Mouse (Mus musculus): ENCODE measurements around the gene Epn3. TPM values are rescaled to one million over a fixed set of nuclear protein-coding genes. Genes with fewer than 3 reads are reported as not detected.

Epn3 gene
- polyA plus RNA-seq, 1 experiment from 2014 or later: 53.4 TPM

DNA sequence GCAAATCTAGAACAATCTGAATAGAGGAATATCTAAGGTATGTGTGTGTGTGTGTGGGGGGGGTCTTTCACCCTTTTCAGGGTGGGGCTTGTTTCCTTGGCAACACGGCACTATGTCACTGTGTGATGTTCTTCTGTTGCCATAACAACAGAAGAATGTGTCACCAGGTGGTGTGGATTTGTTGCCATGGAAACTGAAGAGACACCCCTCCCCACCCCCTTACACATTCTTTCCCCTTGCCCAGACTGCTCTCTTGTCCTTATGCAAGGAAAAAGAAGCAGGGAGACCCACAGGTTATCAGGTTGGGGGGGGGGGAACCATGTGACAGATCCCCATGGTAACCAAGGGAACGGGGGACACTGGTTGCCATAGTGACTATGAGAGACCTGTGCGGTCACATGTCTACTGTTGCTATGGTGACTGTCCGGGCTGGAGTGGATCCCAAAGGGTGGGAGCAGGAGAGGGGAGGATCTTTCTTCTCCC lies 31.2 kb downstream of the Epn3 start:
- Histone ChIP-seq H3K4me1 (replicated peaks; ENCODE audit: control insufficient read depth, insufficient read depth) (peaks cover 6% of the 10 kb centered on the region), H3K4me2 (replicated peaks; ENCODE audit: low read depth) (no peak overlapping the region), H3K27me3 (ENCODE audit: control insufficient read depth, insufficient read depth, low read length) (peaks cover 3% of the 10 kb centered on the region; the same call in 1 of the 2 replicates), H3K36me3 (ENCODE audit: control insufficient read depth, insufficient read depth, low read length) (no peaks in the 10 kb centered on the region), H3K4me3 (ENCODE audit: low read depth, low read length) (no peak overlapping the region), H3K9me3 (ENCODE audit: control insufficient read depth, low read length) (no peaks in the 10 kb centered on the region), H3K27ac (replicated peaks) (0 out of 2 replicates have a peak overlapping the region, but pooled peaks have one; percentile 49), H3K9ac (ENCODE audit: low read length) (no peak overlapping the region)
- ATAC-seq (ENCODE audit: low FRiP score, low TSS enrichment) (no peak), DNase-seq (ENCODE audit: low spot score) (no peak)
- TF ChIP-seq EP300 (optimal IDR thresholded peaks at IDR 0.05) (no peak), CTCF (IDR thresholded peaks at IDR 0.05; ENCODE audit: low read depth) (no peak)
- 39% methylated on average over 4 of the region's 4 CpGs for WGBS

DNA sequence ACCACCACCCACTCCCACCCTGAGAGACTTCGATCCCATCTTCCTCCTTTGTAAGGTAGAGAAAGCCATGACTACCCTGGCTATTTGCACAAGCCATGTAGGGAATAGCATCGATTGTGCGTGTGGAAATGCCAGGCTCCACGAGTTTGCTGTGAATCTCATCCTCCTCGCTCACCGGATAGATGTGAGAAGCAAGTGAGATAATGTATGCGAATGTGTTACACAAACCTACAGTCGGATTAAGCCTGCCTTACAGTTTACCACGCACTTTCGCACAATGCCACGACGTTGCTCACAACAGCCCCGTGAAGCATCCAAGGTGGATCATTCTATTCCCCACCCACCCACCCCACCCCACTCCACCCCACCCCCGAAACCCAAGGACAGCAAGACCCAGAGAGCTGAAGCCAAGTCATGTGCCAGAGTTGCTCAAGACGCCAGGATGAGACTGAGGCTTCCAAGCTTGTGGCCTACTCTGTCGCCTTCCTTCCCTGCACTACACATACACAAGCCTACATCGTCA lies 33.4 kb downstream of the Epn3 start:
- peaks cover 6% of the 10 kb centered on the region; the same call in 1 of the 2 replicates for H3K4me1 ChIP-seq (replicated peaks; ENCODE audit: control insufficient read depth, insufficient read depth)

DNA sequence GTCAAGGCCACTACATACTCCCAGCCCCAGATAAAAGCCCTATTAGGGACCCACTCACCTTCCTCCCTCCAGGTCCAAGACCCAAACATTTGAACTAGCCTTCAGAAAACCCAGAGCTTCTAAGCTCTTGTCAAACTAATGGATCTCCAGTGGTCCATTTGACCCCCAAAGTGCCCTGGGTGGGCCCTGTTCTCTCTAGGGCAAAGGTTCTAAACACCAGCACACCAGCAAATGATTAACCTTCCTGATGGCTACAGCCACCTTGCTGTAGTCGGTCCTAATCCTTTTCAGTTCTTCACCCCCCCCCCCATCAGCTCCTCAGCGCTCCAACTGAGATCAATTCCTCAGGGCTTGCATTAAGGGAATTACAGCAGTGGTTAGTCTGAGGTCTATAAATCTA lies 35.6 kb downstream of the Epn3 start:
- Histone ChIP-seq H3K27me3 (ENCODE audit: control insufficient read depth, insufficient read depth, low read length) (no peaks in the 10 kb centered on the region), H3K9me3 (ENCODE audit: control insufficient read depth, low read length) (no peaks in the 10 kb centered on the region), H3K4me3 (ENCODE audit: low read depth, low read length) (no peak overlapping the region), H3K4me1 (replicated peaks; ENCODE audit: control insufficient read depth, insufficient read depth) (peaks cover under 1% of the 10 kb centered on the region; the same call in 1 of the 2 replicates), H3K36me3 (ENCODE audit: control insufficient read depth, insufficient read depth, low read length) (no peaks in the 10 kb centered on the region), H3K9ac (ENCODE audit: low read length) (no peak overlapping the region), H3K4me2 (replicated peaks; ENCODE audit: low read depth) (no peak overlapping the region), H3K27ac (replicated peaks) (no peak overlapping the region)
- DNase-seq (ENCODE audit: low spot score): no peak
- WGBS: 39% methylated on average over 2 of the region's 2 CpGs
- TF ChIP-seq CTCF (IDR thresholded peaks at IDR 0.05; ENCODE audit: low read depth): no peak
- no peak for TF ChIP-seq EP300 (optimal IDR thresholded peaks at IDR 0.05)
- no peak for ATAC-seq (ENCODE audit: low FRiP score, low TSS enrichment)

More for the DNA sequence above, 33.4 kb downstream of the Epn3 start:
- TF ChIP-seq EP300 (optimal IDR thresholded peaks at IDR 0.05) (no peak), CTCF (IDR thresholded peaks at IDR 0.05; ENCODE audit: low read depth) (no peak)
- Histone ChIP-seq H3K9ac (ENCODE audit: low read length) (0 out of 2 replicates have a peak overlapping the region, but pooled peaks have one; percentile 18), H3K4me3 (ENCODE audit: low read depth, low read length) (no peak overlapping the region), H3K4me2 (replicated peaks; ENCODE audit: low read depth) (no peak overlapping the region), H3K9me3 (ENCODE audit: control insufficient read depth, low read length) (no peaks in the 10 kb centered on the region), H3K27me3 (ENCODE audit: control insufficient read depth, insufficient read depth, low read length) (no peaks in the 10 kb centered on the region), H3K36me3 (ENCODE audit: control insufficient read depth, insufficient read depth, low read length) (no peaks in the 10 kb centered on the region), H3K27ac (replicated peaks) (no peak overlapping the region)
- ATAC-seq (ENCODE audit: low FRiP score, low TSS enrichment): no peak
- DNase-seq (ENCODE audit: low spot score): no peak
- 84% methylated on average over 17 of the region's 17 CpGs for WGBS

DNA sequence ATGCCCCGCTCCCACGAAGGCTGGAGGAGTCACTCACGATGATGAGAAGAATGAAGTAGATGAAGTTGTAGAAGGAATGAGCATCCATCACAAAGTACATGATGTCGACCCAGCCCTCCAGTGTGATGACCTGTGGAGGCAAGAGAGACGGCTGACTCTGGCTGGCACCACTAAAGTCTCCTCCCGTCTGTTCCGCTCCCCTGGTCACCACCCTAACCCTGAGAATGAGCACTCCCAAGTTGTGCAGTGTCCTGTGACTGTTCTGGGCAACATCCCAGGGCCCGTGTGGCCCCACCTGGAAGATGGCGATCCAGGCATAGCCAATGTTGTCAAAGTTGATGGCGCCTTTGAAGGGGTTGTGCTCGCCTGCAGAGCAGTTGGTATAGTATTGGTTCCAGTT lies 37.9 kb downstream of the Epn3 start:
- DNase-seq (ENCODE audit: low spot score) (no peak), ATAC-seq (ENCODE audit: low FRiP score, low TSS enrichment) (no peak)
- TF ChIP-seq CTCF (IDR thresholded peaks at IDR 0.05; ENCODE audit: low read depth) (no peak), EP300 (optimal IDR thresholded peaks at IDR 0.05) (no peak)
- H3K27me3 ChIP-seq (ENCODE audit: control insufficient read depth, insufficient read depth, low read length): no peaks in the 10 kb centered on the region
- H3K4me3 ChIP-seq (ENCODE audit: low read depth, low read length): no peak overlapping the region
- 91% methylated on average over 11 of the region's 11 CpGs for WGBS
- H3K36me3 ChIP-seq (ENCODE audit: control insufficient read depth, insufficient read depth, low read length): no peaks in the 10 kb centered on the region
- no peak overlapping the region for H3K9ac ChIP-seq (ENCODE audit: low read length)
- no peak overlapping the region for H3K27ac ChIP-seq (replicated peaks)
- H3K9me3 ChIP-seq (ENCODE audit: control insufficient read depth, low read length): no peaks in the 10 kb centered on the region
- H3K4me2 ChIP-seq (replicated peaks; ENCODE audit: low read depth): no peak overlapping the region
- no peaks in the 10 kb centered on the region for H3K4me1 ChIP-seq (replicated peaks; ENCODE audit: control insufficient read depth, insufficient read depth)

DNA sequence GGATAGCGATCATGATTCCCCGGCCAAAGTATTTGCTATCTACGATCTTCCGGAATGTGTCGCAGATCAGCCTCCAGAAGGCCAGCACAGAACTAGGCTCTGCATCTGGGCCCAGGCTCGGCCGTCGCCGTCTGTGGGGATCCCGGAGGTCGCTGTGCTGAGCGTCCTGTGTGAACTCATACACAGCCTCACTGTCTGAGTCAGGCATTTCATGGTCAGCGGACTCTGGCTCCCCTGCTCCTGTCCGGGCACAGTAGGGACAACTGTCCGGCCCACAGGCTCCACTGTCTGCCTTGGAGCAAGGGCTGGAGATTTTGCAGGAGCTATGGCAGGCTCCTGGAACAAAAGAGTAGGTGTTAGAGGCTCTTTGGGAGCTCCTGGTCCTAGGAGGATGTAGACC lies 42.8 kb downstream of the Epn3 start:
- ATAC-seq (ENCODE audit: low FRiP score, low TSS enrichment) (no peak), DNase-seq (ENCODE audit: low spot score) (no peak)
- Histone ChIP-seq H3K9me3 (ENCODE audit: control insufficient read depth, low read length) (no peaks in the 10 kb centered on the region), H3K9ac (ENCODE audit: low read length) (no peak overlapping the region), H3K27ac (replicated peaks) (no peak overlapping the region), H3K4me1 (replicated peaks; ENCODE audit: control insufficient read depth, insufficient read depth) (no peaks in the 10 kb centered on the region; the same call in 1 of the 2 replicates), H3K36me3 (ENCODE audit: control insufficient read depth, insufficient read depth, low read length) (no peaks in the 10 kb centered on the region), H3K4me2 (replicated peaks; ENCODE audit: low read depth) (no peak overlapping the region), H3K27me3 (ENCODE audit: control insufficient read depth, insufficient read depth, low read length) (no peaks in the 10 kb centered on the region), H3K4me3 (ENCODE audit: low read depth, low read length) (no peak overlapping the region)
- WGBS: 89% methylated on average over 15 of the region's 15 CpGs
- TF ChIP-seq CTCF (IDR thresholded peaks at IDR 0.05; ENCODE audit: low read depth) (no peak), EP300 (optimal IDR thresholded peaks at IDR 0.05) (no peak)

DNA sequence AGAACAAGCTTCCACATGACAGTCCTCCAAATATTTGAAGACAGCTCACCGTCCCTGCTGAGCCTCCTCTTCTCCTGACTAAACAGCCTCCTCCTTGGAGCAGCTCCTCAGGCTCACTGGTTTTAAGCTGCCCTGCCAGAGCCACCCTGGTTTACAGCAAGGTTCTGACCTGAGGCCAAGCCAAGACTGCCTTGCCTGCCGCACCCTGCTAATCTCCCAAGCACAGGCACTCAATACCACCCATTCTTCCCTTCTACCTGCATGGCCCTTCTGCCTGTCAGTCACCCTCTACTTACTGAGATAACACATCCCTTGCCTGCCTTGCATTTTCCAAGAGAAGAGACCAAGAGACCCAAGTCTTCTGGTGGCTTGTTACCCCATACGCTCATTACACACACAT lies 43.4 kb downstream of the Epn3 start:
- ATAC-seq (ENCODE audit: low FRiP score, low TSS enrichment) (no peak), DNase-seq (ENCODE audit: low spot score) (peak; percentile 35)
- Histone ChIP-seq H3K4me2 (replicated peaks; ENCODE audit: low read depth) (no peak overlapping the region), H3K27ac (replicated peaks) (no peak overlapping the region), H3K4me1 (replicated peaks; ENCODE audit: control insufficient read depth, insufficient read depth) (no peaks in the 10 kb centered on the region; the same call in 1 of the 2 replicates), H3K27me3 (ENCODE audit: control insufficient read depth, insufficient read depth, low read length) (no peaks in the 10 kb centered on the region), H3K9ac (ENCODE audit: low read length) (no peak overlapping the region), H3K4me3 (ENCODE audit: low read depth, low read length) (no peak overlapping the region), H3K9me3 (ENCODE audit: control insufficient read depth, low read length) (no peaks in the 10 kb centered on the region), H3K36me3 (ENCODE audit: control insufficient read depth, insufficient read depth, low read length) (no peaks in the 10 kb centered on the region)
- WGBS: 54% methylated on average over 3 of the region's 3 CpGs
- TF ChIP-seq CTCF (IDR thresholded peaks at IDR 0.05; ENCODE audit: low read depth) (no peak), EP300 (optimal IDR thresholded peaks at IDR 0.05) (no peak)

All from stomach, postnatal 0 days (tissue).